Mouse (Mus musculus) brain, adult 2 months (tissue): Measurements from ENCODE around the gene Dgkb.

Source experiments
- DNase-seq: peaks from one replicate; pipeline ENCODE4 v3.0.0; 2011; ENCODE audit warnings: low read depth, low spot score

The Dgkb gene

GRCm38 (mm10) chr12:38589951-38590350 lies 772.4 kb downstream of the Dgkb start:
- peak; percentile 83 for DNase-seq

GRCm38 (mm10) chr12:38593653-38594052 lies 776.1 kb downstream of the Dgkb start:
- DNase-seq, result peak; percentile 67

GRCm38 (mm10) chr12:38594055-38594454 lies 776.5 kb downstream of the Dgkb start:
- peak; percentile 65 for DNase-seq

- DNase-seq, result no peak
Measured at GRCm38 (mm10) chr12:38596416-38597062, 779.0 kb downstream of the Dgkb start.

GRCm38 (mm10) chr12:38598096-38598495 lies 780.6 kb downstream of the Dgkb start:
- peak; percentile 73 for DNase-seq

GRCm38 (mm10) chr12:38600165-38600845 lies 782.8 kb downstream of the Dgkb start:
- peak; percentile 67 for DNase-seq

GRCm38 (mm10) chr12:38608104-38608503 lies 790.6 kb downstream of the Dgkb start:
- DNase-seq, result no peak

GRCm38 (mm10) chr12:38668265-38668664 lies 850.7 kb downstream of the Dgkb start:
- DNase-seq, result no peak
